Mouse (Mus musculus) erythroblast, embryonic 14.5 days (primary cell): ENCODE measurements around the gene Syn2.

Source experiments
- GATA1 ChIP-seq: IDR thresholded peaks from 2 replicates; pipeline ENCODE4 v1.6.1; 2012; ENCODE audit warnings: low read length, inconsistent platforms, mixed read lengths
- TAL1 ChIP-seq: IDR thresholded peaks from 3 replicates; pipeline ENCODE4 v1.6.1; 2012; ENCODE audit warnings: low read length, inconsistent platforms, mixed read lengths

DNA sequence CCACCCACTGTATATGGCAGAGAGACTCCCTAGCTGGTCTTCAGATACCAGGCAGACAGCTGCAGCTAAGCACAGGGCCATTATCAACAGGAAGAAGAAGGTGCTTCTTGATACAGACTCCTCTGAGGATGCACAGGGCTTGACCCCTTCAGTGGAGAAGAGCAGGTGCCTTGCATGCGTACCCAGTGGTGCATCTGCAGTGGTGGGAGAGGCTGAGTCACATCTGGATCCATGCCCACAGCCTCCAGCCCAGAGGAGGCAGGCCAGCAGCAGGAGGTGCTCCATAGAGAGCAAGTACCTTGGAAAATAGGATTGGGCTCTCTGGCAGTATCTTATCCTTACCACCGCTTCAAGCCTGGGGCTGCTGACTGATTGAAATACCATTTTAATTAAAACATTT is 159.2 kb downstream of the Syn2 start:
- TF ChIP-seq GATA1 (no peak), TAL1 (no peak)
